ENCODE assay signal across 16 mouse cellular contexts in the genomic region with DNA sequence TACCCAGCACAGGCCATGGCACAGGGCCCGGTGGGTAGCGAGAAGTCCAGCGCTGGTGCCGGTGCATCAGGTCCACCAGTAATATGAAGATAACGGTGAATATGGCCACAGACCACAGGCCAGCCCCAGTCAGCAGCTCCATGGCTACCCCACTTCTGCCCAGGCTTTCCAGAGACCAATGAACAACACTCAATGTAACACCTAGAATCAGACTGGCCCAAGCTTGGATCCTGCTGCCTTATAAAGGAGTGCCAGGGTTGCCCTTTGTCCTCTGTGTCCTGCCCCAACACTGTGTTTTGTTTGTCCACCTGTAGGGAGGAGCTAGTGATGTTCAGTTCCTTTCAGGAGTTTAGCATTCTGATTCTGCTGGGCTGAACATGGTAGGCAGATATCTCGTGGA. TPM values are rescaled to one million over a fixed set of nuclear protein-coding genes. Genes with fewer than 3 reads are reported as not detected.
"Had no signal": no experiment of that assay in that cellular context is flagged by ENCODE, and none has a peak within 500 bp of the region (broad histone marks: within the 10 kb centered on the region; RNA-seq: fewer than 3 reads in every experiment).

Gene Cyp2d10 (minus strand): TSS at position 215 of the 400 bp plus-strand sequence.

- H3K4me2 ChIP-seq: limb, embryonic 13.5 days; midbrain, embryonic 13.5 days had no signal

- H3K36me3 ChIP-seq: limb, embryonic 13.5 days; midbrain, embryonic 13.5 days had no signal

- H3K27ac ChIP-seq: kidney, postnatal 0 days; limb, embryonic 13.5 days; midbrain, embryonic 13.5 days had no signal

- H3K9me3 ChIP-seq: limb, embryonic 13.5 days; midbrain, embryonic 13.5 days had no signal

- ATAC-seq: intestine, embryonic 16.5 days; lung, postnatal 0 days; midbrain, embryonic 13.5 days had no signal

- H3K27me3 ChIP-seq: limb, embryonic 13.5 days; midbrain, embryonic 13.5 days had no signal

- H3K4me3 ChIP-seq: limb, embryonic 13.5 days; midbrain, embryonic 13.5 days had no signal

- H3K9ac ChIP-seq: limb, embryonic 13.5 days; midbrain, embryonic 13.5 days had no signal

- DNase-seq: kidney, adult 9 months; kidney, postnatal 36 days; layer of hippocampus, adult 9-11 months; layer of hippocampus, postnatal 36 days; lung, adult 2 months; lung, postnatal 36 days; right cerebral cortex, postnatal 25 days had no signal

- H3K4me1 ChIP-seq: limb, embryonic 13.5 days; midbrain, embryonic 13.5 days had no signal

RNA-seq across cellular contexts. Expression of gene Cyp2d10, which starts in this region (rescaled TPM):
- total RNA-seq: layer of hippocampus, postnatal 36 days; left cerebral cortex, postnatal 36 days; megakaryocyte progenitor cell, adult 5-6 weeks; midbrain, postnatal 0 days had no signal
- polyA plus RNA-seq: limb, embryonic 13.5 days; lung, postnatal 0 days; midbrain, embryonic 13.5 days; midbrain, postnatal 0 days; neural tube, embryonic 14.5 days had no signal
